8 mouse cellular contexts compared by ENCODE assay signal in genomic region chr11:108424889-108425591, GRCm38 (mm10). TPM values are rescaled to one million over a fixed set of nuclear protein-coding genes. Genes with fewer than 3 reads are reported as not detected.
DNase-seq lines count a peak whose midpoint lies in the region; ATAC-seq lines count a peak whose summit lies in the region.

Gene Cep112 (plus strand): TSS chr11:108425192.

- H3K27ac ChIP-seq in intestine, embryonic 14.5 days (ENCODE audit: low read depth) = peak within 1 kb of the TSS; percentile 23; the same call in 1 of the 2 replicates

- H3K36me3 ChIP-seq in intestine, embryonic 14.5 days (ENCODE audit: control insufficient read depth, insufficient read depth, low read length) = no peaks in the 10 kb centered on the region

- under 1% methylated on average over 61 of the region's 61 CpGs for WGBS in intestine, embryonic 14.5 days

- peak; percentile 89 to 91 for DNase-seq in adrenal gland, adult 18-20 months (ENCODE audit: low spot score in 2 of 2)
- peak; percentile 100 for DNase-seq in embryo, embryonic 11 days
- peak; percentile 96 for DNase-seq in gastrocnemius, postnatal 25 days
- DNase-seq in intestine, embryonic 14.5 days (ENCODE audit: low spot score) = peak; percentile 92
- DNase-seq in left cerebral cortex, postnatal 14 days (ENCODE audit: low spot score in 2 of 2) = peak; percentile 95 to 97
- DNase-seq in mesoderm, embryonic 11.5 days (ENCODE audit: low read depth, low spot score) = peak; percentile 100
- DNase-seq in right cerebral cortex, postnatal 36 days (ENCODE audit: low spot score in 2 of 2) = peak; percentile 95 to 97
- peak; percentile 97 for DNase-seq in yolk sac, embryonic 10.5 days (ENCODE audit: low spot score)

- intact Hi-C loops in left cerebral cortex, postnatal 14 days (cut with DNase I) = no loop called here

- ATAC-seq in intestine, embryonic 14.5 days (replicated peaks; ENCODE audit: low FRiP score, low TSS enrichment, low read depth) = peak; percentile 97

- H3K9ac ChIP-seq in intestine, embryonic 14.5 days (ENCODE audit: low read length) = peak within 1 kb of the TSS; percentile 66

- H3K9me3 ChIP-seq in intestine, embryonic 14.5 days (ENCODE audit: control insufficient read depth, low read length) = no peaks in the 10 kb centered on the region

- H3K27me3 ChIP-seq in intestine, embryonic 14.5 days (replicated peaks; ENCODE audit: control insufficient read depth, insufficient read depth, low read length) = no peaks in the 10 kb centered on the region

- H3K4me3 ChIP-seq in intestine, embryonic 14.5 days (ENCODE audit: low read depth, low read length) = peak within 1 kb of the TSS; percentile 64

- peak within 1 kb of the TSS; percentile 68 for H3K4me2 ChIP-seq in intestine, embryonic 14.5 days (ENCODE audit: low read length)

- H3K4me1 ChIP-seq in intestine, embryonic 14.5 days (replicated peaks; ENCODE audit: control insufficient read depth, insufficient read depth, low read length) = peaks cover 7% of the 10 kb centered on the region; the same call in 1 of the 2 replicates

RNA-seq across cellular contexts. Expression of gene Cep112, which starts in this region (rescaled TPM):
- total RNA-seq in adrenal gland, adult 18-20 months (2021) = 10 to 100 TPM in 1 of 2 experiments, 1 to 10 TPM in 1; 7.1 to 11.9 TPM
- 1 to 10 TPM; 3.7 to 4.7 TPM for total RNA-seq in gastrocnemius, postnatal 25 days (2021)
- polyA plus RNA-seq in intestine, embryonic 14.5 days (2014; fragmentation: Nextera tagmentation; extraction: Ambion mirVana) = 15.0 and 16.1 TPM in 2 replicates
- 1 to 10 TPM; 6.6 to 6.9 TPM for total RNA-seq in left cerebral cortex, postnatal 14 days (2021)

Comparison
In these comparisons a context has a peak if more than half of its experiments do, and no peak if none do; other contexts are left out.
1. Peak in every context shown above with its lines: DNase-seq, ATAC-seq, H3K4me3 ChIP-seq and H3K27ac ChIP-seq.